Mouse (Mus musculus): ENCODE measurements around the gene Sp8. TPM values are rescaled to one million over a fixed set of nuclear protein-coding genes. Genes with fewer than 3 reads are reported as not detected.

Gene Sp8
- polyA plus RNA-seq, 1 experiment from 2014 or later = 24.0 TPM

DNA sequence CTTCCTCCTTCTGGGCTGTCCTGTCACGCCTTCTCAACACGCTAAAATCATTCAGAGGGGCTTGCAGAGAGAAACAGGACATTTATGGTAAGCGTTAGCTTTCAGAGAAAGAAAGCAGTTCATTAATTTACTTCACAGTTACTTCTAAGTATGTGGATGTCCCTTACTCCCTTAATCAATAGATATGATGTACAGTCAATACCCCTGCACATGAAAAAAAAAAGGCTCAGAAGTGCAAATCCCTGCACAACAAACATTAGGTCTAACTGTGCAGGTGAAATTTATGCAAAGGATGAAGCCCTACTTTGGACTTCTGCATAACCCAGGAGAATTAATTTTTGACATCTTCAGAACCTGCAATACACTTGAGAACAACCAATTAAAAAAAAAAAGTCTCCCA, 778 bp upstream of the Sp8 start:
- DNase-seq (ENCODE audit: low spot score) (no peak), ATAC-seq (replicated peaks; ENCODE audit: low FRiP score) (no peak)
- whole genome bisulfite sequencing = 7% methylated on average over 3 of the region's 3 CpGs
- no peaks in the 10 kb centered on the region for H3K9me3 ChIP-seq (ENCODE audit: control insufficient read depth, low read length)
- no peak overlapping the region for H3K4me2 ChIP-seq (ENCODE audit: low read depth, low read length, severe bottlenecking)
- no peak overlapping the region for H3K4me3 ChIP-seq (ENCODE audit: low read depth, low read length)
- H3K27me3 ChIP-seq (ENCODE audit: control insufficient read depth, insufficient read depth, low read length) = peaks cover 45% of the 10 kb centered on the region
- H3K36me3 ChIP-seq (ENCODE audit: control insufficient read depth, insufficient read depth, low read length) = no peaks in the 10 kb centered on the region
- H3K9ac ChIP-seq (ENCODE audit: low read length) = no peak overlapping the region
- no peak overlapping the region for H3K27ac ChIP-seq (ENCODE audit: low read depth, low read length)
- peaks cover 10% of the 10 kb centered on the region; the same call in 1 of the 2 replicates for H3K4me1 ChIP-seq (replicated peaks; ENCODE audit: control insufficient read depth, insufficient read depth, low read length)

DNA sequence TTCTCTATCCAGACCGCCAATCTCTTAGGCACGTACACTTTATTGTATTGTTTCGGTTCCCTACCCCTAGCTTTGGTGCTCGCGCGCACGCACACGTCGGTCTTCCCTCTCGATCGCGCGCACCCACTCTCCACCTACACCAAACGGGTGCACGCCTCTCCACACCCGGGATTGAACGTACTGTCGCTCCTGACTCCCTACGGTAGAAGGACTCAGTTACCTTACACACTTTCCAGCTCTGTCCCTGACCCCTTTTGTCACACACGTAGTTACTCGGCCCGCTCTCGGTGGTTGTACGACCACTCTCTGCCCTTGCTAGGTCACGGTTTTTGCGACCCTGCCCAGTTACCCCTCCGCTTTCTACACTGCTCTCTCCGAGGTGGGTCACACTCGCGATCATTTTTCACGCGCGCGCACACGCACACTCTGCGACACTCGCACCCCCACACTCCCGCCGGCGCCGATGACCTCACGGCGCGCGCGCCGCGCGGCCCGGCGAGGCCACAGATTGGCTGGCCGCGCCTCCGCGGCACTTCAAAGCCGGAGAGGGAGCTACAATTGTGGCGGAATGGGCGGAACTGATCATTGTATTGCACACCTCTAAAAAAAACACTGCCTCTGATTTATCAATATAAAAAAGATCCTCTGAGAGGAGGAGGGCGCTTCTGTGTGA, 656 bp downstream of the Sp8 start:
- H3K27ac ChIP-seq (ENCODE audit: low read depth, low read length) = peak overlapping the region; percentile 86
- peak overlapping the region; percentile 80 for H3K9ac ChIP-seq (ENCODE audit: low read length)
- H3K4me3 ChIP-seq (ENCODE audit: low read depth, low read length) = peak overlapping the region; percentile 57
- under 1% methylated on average over 59 of the region's 59 CpGs for WGBS
- DNase-seq (ENCODE audit: low spot score) = peak; percentile 87
- peaks cover 8% of the 10 kb centered on the region; the same call in 1 of the 2 replicates for H3K4me1 ChIP-seq (replicated peaks; ENCODE audit: control insufficient read depth, insufficient read depth, low read length)
- peaks cover 45% of the 10 kb centered on the region for H3K27me3 ChIP-seq (ENCODE audit: control insufficient read depth, insufficient read depth, low read length)
- H3K4me2 ChIP-seq (ENCODE audit: low read depth, low read length, severe bottlenecking) = peak overlapping the region; percentile 80
- ATAC-seq (replicated peaks; ENCODE audit: low FRiP score) = peak; percentile 57
- H3K9me3 ChIP-seq (ENCODE audit: control insufficient read depth, low read length) = no peaks in the 10 kb centered on the region
- H3K36me3 ChIP-seq (ENCODE audit: control insufficient read depth, insufficient read depth, low read length) = no peaks in the 10 kb centered on the region

DNA sequence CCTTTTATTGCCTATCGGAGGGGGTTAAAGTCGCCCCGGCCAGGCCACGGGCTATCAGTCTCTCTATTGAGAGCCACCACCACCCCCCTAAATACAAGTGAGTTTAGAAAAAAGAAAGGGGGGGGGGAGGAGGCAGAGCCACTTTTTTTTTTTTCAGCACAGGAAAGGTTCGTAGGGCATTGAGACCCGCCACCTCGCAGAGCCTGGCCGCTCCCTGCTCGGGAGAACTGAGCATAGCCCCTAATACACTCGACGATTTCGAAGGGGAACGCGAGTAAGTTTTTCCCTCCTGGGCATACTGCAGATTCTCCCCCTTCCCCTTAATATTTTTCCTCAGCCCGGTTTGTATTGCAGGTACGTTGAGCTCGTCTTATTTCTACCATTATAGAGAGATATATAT, 1.3 kb downstream of the Sp8 start:
- peak; percentile 69 for DNase-seq (ENCODE audit: low spot score)
- WGBS = 1% methylated on average over 17 of the region's 17 CpGs
- peak overlapping the region; percentile 80 for H3K4me2 ChIP-seq (ENCODE audit: low read depth, low read length, severe bottlenecking)
- H3K36me3 ChIP-seq (ENCODE audit: control insufficient read depth, insufficient read depth, low read length) = no peaks in the 10 kb centered on the region
- peak overlapping the region; percentile 80 for H3K9ac ChIP-seq (ENCODE audit: low read length)
- peaks cover 8% of the 10 kb centered on the region; the same call in 1 of the 2 replicates for H3K4me1 ChIP-seq (replicated peaks; ENCODE audit: control insufficient read depth, insufficient read depth, low read length)
- peaks cover 47% of the 10 kb centered on the region for H3K27me3 ChIP-seq (ENCODE audit: control insufficient read depth, insufficient read depth, low read length)
- no peaks in the 10 kb centered on the region for H3K9me3 ChIP-seq (ENCODE audit: control insufficient read depth, low read length)
- peak; percentile 11 for ATAC-seq (replicated peaks; ENCODE audit: low FRiP score)
- peak overlapping the region; percentile 86 for H3K27ac ChIP-seq (ENCODE audit: low read depth, low read length)
- H3K4me3 ChIP-seq (ENCODE audit: low read depth, low read length) = peak overlapping the region; percentile 57

DNA sequence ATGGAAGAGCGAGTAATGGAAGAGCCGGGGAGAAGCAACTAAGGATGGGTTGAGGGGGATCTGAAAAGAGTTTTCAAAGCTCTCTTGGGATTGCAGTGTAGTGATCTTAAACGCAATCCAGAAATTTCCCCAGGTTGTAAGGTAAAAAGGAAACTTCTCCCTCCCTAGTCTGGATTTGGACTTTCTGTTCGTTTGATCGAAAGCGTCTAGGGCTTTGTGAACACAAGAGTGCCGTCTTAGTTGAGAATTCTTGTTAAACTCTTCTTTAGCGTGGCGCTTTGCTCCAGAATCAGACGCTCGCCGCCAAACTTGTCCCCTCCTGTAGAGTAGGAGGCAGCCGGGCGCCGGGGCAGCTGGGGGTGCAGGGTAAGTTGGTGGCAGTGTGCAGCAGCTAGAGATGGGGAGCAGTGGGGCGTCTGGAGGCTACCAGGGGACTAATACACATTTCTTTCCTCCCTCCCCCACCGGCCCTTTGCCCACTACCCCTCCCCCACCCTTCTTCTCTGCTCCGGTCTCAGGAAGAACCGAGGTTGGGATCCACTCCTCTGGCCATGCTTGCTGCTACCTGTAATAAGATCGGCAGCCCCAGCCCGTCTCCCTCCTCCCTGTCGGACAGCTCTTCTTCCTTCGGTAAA, 1.8 kb downstream of the Sp8 start:
- DNase-seq (ENCODE audit: low spot score) (peak; percentile 80), ATAC-seq (replicated peaks; ENCODE audit: low FRiP score) (peak; percentile 37)
- Histone ChIP-seq H3K9ac (ENCODE audit: low read length) (peak overlapping the region; percentile 80), H3K27ac (ENCODE audit: low read depth, low read length) (peak overlapping the region; percentile 86), H3K4me2 (ENCODE audit: low read depth, low read length, severe bottlenecking) (peak overlapping the region; percentile 80), H3K4me1 (replicated peaks; ENCODE audit: control insufficient read depth, insufficient read depth, low read length) (peaks cover 4% of the 10 kb centered on the region; the same call in 1 of the 2 replicates), H3K27me3 (ENCODE audit: control insufficient read depth, insufficient read depth, low read length) (peaks cover 45% of the 10 kb centered on the region), H3K9me3 (ENCODE audit: control insufficient read depth, low read length) (no peaks in the 10 kb centered on the region), H3K36me3 (ENCODE audit: control insufficient read depth, insufficient read depth, low read length) (no peaks in the 10 kb centered on the region), H3K4me3 (ENCODE audit: low read depth, low read length) (peak overlapping the region; percentile 57)
- WGBS = 1% methylated on average over 22 of the region's 23 CpGs

DNA sequence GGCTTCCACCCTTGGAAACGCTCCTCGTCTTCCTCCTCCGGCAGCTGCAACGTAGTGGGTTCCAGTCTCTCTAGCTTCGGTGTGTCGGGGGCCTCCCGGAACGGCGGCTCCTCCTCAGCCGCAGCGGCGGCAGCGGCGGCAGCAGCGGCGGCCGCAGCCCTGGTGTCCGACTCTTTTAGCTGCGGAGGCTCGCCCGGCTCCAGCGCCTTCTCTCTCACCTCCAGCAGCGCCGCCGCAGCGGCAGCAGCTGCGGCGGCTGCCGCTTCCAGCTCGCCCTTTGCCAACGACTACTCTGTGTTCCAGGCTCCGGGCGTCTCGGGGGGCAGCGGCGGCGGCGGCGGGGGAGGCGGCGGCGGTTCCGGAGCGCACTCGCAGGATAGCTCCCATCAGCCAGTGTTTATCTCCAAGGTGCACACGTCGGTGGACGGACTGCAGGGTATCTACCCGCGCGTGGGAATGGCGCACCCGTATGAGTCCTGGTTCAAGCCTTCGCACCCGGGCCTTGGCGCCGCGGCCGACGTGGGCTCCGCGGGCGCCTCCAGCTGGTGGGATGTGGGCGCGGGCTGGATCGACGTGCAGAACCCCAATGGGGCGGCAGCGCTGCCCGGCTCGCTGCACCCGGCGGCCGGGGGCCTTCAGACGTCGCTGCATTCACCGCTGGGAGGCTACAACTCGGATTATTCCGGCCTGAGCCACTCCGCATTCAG, 2.5 kb downstream of the Sp8 start:
- H3K4me1 ChIP-seq (replicated peaks; ENCODE audit: control insufficient read depth, insufficient read depth, low read length) = 0 out of 2 replicates have a peak, but pooled peaks cover 3% of the 10 kb centered on the region
- H3K36me3 ChIP-seq (ENCODE audit: control insufficient read depth, insufficient read depth, low read length) = no peaks in the 10 kb centered on the region
- WGBS = under 1% methylated on average over 79 of the region's 80 CpGs
- peak overlapping the region; percentile 80 for H3K9ac ChIP-seq (ENCODE audit: low read length)
- H3K9me3 ChIP-seq (ENCODE audit: control insufficient read depth, low read length) = no peaks in the 10 kb centered on the region
- peak overlapping the region; percentile 80 for H3K4me2 ChIP-seq (ENCODE audit: low read depth, low read length, severe bottlenecking)
- peak; percentile 40 for ATAC-seq (replicated peaks; ENCODE audit: low FRiP score)
- peak overlapping the region; percentile 86 for H3K27ac ChIP-seq (ENCODE audit: low read depth, low read length)
- DNase-seq (ENCODE audit: low spot score) = peak; percentile 86
- peaks cover 50% of the 10 kb centered on the region for H3K27me3 ChIP-seq (ENCODE audit: control insufficient read depth, insufficient read depth, low read length)
- H3K4me3 ChIP-seq (ENCODE audit: low read depth, low read length) = peak overlapping the region; percentile 57

GRCm38 (mm10) chr12:118849203-118849861, 3.2 kb downstream of the Sp8 start:
- under 1% methylated on average over 70 of the region's 78 CpGs for WGBS
- ATAC-seq (replicated peaks; ENCODE audit: low FRiP score) (peak; percentile 22; the same call in 1 of the 2 replicates), DNase-seq (ENCODE audit: low spot score) (peak; percentile 82)
- Histone ChIP-seq H3K36me3 (ENCODE audit: control insufficient read depth, insufficient read depth, low read length) (no peaks in the 10 kb centered on the region), H3K27me3 (ENCODE audit: control insufficient read depth, insufficient read depth, low read length) (peaks cover 46% of the 10 kb centered on the region), H3K9me3 (ENCODE audit: control insufficient read depth, low read length) (no peaks in the 10 kb centered on the region), H3K9ac (ENCODE audit: low read length) (peak overlapping the region; percentile 80), H3K4me1 (replicated peaks; ENCODE audit: control insufficient read depth, insufficient read depth, low read length) (peaks cover 3% of the 10 kb centered on the region; the same call in 1 of the 2 replicates), H3K4me3 (ENCODE audit: low read depth, low read length) (peak overlapping the region; percentile 57), H3K27ac (ENCODE audit: low read depth, low read length) (peak overlapping the region; percentile 86), H3K4me2 (ENCODE audit: low read depth, low read length, severe bottlenecking) (peak overlapping the region; percentile 80)

GRCm38 (mm10) chr12:118849996-118850395, 3.9 kb downstream of the Sp8 start:
- peak overlapping the region; percentile 60 for H3K27ac ChIP-seq (ENCODE audit: low read depth, low read length)
- DNase-seq (ENCODE audit: low spot score) = peak; percentile 72
- ATAC-seq (replicated peaks; ENCODE audit: low FRiP score) = no peak
- H3K4me3 ChIP-seq (ENCODE audit: low read depth, low read length) = peak overlapping the region; percentile 57
- H3K9ac ChIP-seq (ENCODE audit: low read length) = peak overlapping the region; percentile 80
- peaks cover 3% of the 10 kb centered on the region; the same call in 1 of the 2 replicates for H3K4me1 ChIP-seq (replicated peaks; ENCODE audit: control insufficient read depth, insufficient read depth, low read length)
- H3K27me3 ChIP-seq (ENCODE audit: control insufficient read depth, insufficient read depth, low read length) = peaks cover 43% of the 10 kb centered on the region
- H3K9me3 ChIP-seq (ENCODE audit: control insufficient read depth, low read length) = no peaks in the 10 kb centered on the region
- peak overlapping the region; percentile 80 for H3K4me2 ChIP-seq (ENCODE audit: low read depth, low read length, severe bottlenecking)
- H3K36me3 ChIP-seq (ENCODE audit: control insufficient read depth, insufficient read depth, low read length) = no peaks in the 10 kb centered on the region
- under 1% methylated on average over 11 of the region's 11 CpGs for WGBS

- DNase-seq (ENCODE audit: low spot score) (no peak), ATAC-seq (replicated peaks; ENCODE audit: low FRiP score) (no peak)
- peaks cover 3% of the 10 kb centered on the region; the same call in 1 of the 2 replicates for H3K4me1 ChIP-seq (replicated peaks; ENCODE audit: control insufficient read depth, insufficient read depth, low read length)
- no peak overlapping the region for H3K27ac ChIP-seq (ENCODE audit: low read depth, low read length)
- H3K9ac ChIP-seq (ENCODE audit: low read length) = no peak overlapping the region; the same call in 1 of the 2 replicates
- peak overlapping the region; percentile 57 for H3K4me3 ChIP-seq (ENCODE audit: low read depth, low read length)
- 16% methylated on average over 12 of the region's 12 CpGs for WGBS
- no peaks in the 10 kb centered on the region for H3K9me3 ChIP-seq (ENCODE audit: control insufficient read depth, low read length)
- H3K4me2 ChIP-seq (ENCODE audit: low read depth, low read length, severe bottlenecking) = peak overlapping the region; percentile 80; the same call in 1 of the 2 replicates
- H3K36me3 ChIP-seq (ENCODE audit: control insufficient read depth, insufficient read depth, low read length) = no peaks in the 10 kb centered on the region
- peaks cover 38% of the 10 kb centered on the region for H3K27me3 ChIP-seq (ENCODE audit: control insufficient read depth, insufficient read depth, low read length)
Measured at GRCm38 (mm10) chr12:118850851-118851410, 4.8 kb downstream of the Sp8 start.
